Comparison of ENCODE assay signal across 7 mouse cellular contexts in the genomic region with DNA sequence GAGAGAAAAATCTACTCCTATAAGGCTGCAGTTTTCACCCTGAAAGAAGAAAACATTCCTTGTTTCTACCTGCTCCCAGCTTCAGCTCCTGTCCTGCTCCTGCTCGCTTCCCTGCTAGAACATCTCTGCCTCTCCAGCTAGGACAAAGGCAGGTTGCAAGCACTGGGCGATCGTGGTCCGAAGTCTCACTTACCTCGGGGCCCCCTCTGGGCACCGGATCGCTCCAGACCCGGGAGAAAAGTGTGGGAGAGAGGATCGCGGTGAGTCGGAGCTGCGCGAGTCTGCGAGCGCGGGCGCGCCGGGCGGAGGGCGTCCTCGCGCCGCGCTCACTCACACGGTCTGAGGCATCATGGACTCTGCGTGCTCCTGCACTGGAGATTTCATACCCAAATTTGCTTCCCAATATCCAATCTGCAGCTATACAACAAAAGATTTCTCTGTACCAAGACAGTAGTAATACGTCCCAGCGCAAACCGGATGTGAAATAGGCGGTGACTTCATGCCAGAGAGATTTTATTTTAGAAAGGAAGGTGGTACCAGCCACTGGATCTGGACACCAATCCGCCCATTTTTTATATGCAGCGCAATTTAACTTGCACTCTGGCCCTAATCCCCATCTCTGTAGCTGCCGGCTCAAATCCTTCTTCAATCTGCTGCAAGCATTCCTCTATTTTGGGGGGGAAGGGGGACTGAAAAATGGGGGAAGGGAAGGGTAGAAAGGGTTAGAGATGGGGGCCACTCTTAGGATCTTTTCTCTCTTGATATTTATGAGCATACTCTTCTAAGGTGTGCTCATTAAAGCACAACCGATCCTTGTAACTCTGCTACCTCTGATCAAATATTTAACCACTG. TPM values are rescaled to one million over a fixed set of nuclear protein-coding genes. Genes with fewer than 3 reads are reported as not detected.
A peak's percentile ranks its signal among the peaks of the same experiment; 100 is the strongest.
DNase-seq lines count a peak whose midpoint lies in the region; ATAC-seq and TF ChIP-seq lines count a peak whose summit lies in the region.

No protein-coding gene starts in this region.

- peak; percentile 49 for DNase-seq in Muller cell, postnatal 12 days (ENCODE audit: inconsistent ontology term)
- peak; percentile 86 for DNase-seq in brain, adult 2 months (ENCODE audit: low read depth, low spot score)
- DNase-seq in forebrain, embryonic 11.5 days (ENCODE audit: low spot score), result peak; percentile 76
- DNase-seq in liver, result peak; percentile 3
- peak; percentile 70 for DNase-seq in right cerebral cortex, adult 18-20 months
- DNase-seq in thymus, adult 2 months, result no peak

- H3K36me3 ChIP-seq in forebrain, embryonic 11.5 days (ENCODE audit: control insufficient read depth, insufficient read depth, low read length), result no peaks in the 10 kb centered on the region
- no peaks in the 10 kb centered on the region for H3K36me3 ChIP-seq in intestine, embryonic 15.5 days
- H3K36me3 ChIP-seq in thymus, adult 2 months (ENCODE audit: control insufficient read depth, insufficient read depth, low read length), result no peaks in the 10 kb centered on the region

- H3K9me3 ChIP-seq in forebrain, embryonic 11.5 days (ENCODE audit: control insufficient read depth, low read length), result no peaks in the 10 kb centered on the region
- H3K9me3 ChIP-seq in intestine, embryonic 15.5 days, result no peaks in the 10 kb centered on the region

- H3K4me3 ChIP-seq in forebrain, embryonic 11.5 days (ENCODE audit: low read depth, low read length), result peak overlapping the region; percentile 48
- peak overlapping the region; percentile 45 for H3K4me3 ChIP-seq in intestine, embryonic 15.5 days (replicated peaks)
- no peak overlapping the region for H3K4me3 ChIP-seq in thymus, adult 2 months (ENCODE audit: control insufficient read depth, insufficient read depth, low read length)

- peaks cover 3% of the 10 kb centered on the region for H3K4me1 ChIP-seq in forebrain, embryonic 11.5 days (replicated peaks; ENCODE audit: control insufficient read depth, insufficient read depth, low read length)
- no peaks in the 10 kb centered on the region for H3K4me1 ChIP-seq in intestine, embryonic 15.5 days (replicated peaks)
- no peaks in the 10 kb centered on the region for H3K4me1 ChIP-seq in thymus, adult 2 months (replicated peaks; ENCODE audit: control insufficient read depth, insufficient read depth, low read length)

- peak overlapping the region; percentile 85 for H3K4me2 ChIP-seq in forebrain, embryonic 11.5 days (ENCODE audit: low read depth, low read length, severe bottlenecking)
- peak overlapping the region; percentile 91 for H3K4me2 ChIP-seq in intestine, embryonic 15.5 days (replicated peaks)

- under 1% methylated on average over 35 of the region's 35 CpGs for WGBS in forebrain, embryonic 11.5 days
- WGBS in intestine, embryonic 15.5 days, result under 1% methylated on average over 35 of the region's 35 CpGs
- 9% methylated on average over 35 of the region's 35 CpGs for WGBS in thymus, adult 2 months

- no peak for TF ChIP-seq POLR2A in thymus, adult 2 months (IDR thresholded peaks at IDR 0.05; ENCODE audit: control insufficient read depth, extremely low read depth, insufficient read depth, low read length, poor library complexity)

- H3K27me3 ChIP-seq in forebrain, embryonic 11.5 days (ENCODE audit: control insufficient read depth, insufficient read depth, low read length), result peaks cover 5% of the 10 kb centered on the region; the same call in 1 of the 2 replicates
- no peaks in the 10 kb centered on the region; the same call in 1 of the 2 replicates for H3K27me3 ChIP-seq in intestine, embryonic 15.5 days (replicated peaks)
- H3K27me3 ChIP-seq in thymus, adult 2 months (ENCODE audit: control insufficient read depth, insufficient read depth, low read length), result no peaks in the 10 kb centered on the region

- H3K27ac ChIP-seq in forebrain, embryonic 11.5 days (ENCODE audit: low read depth, low read length), result no peak overlapping the region
- H3K27ac ChIP-seq in intestine, embryonic 15.5 days, result no peak overlapping the region
- H3K27ac ChIP-seq in thymus, adult 2 months (ENCODE audit: control insufficient read depth, insufficient read depth, low read length), result no peak overlapping the region

- TF ChIP-seq CTCF in thymus, adult 2 months (IDR thresholded peaks at IDR 0.05; ENCODE audit: borderline replicate concordance, control insufficient read depth, extremely low read depth, insufficient read depth, low read length, poor library complexity), result no peak

- H3K9ac ChIP-seq in forebrain, embryonic 11.5 days (ENCODE audit: low read length), result peak overlapping the region; percentile 74
- H3K9ac ChIP-seq in intestine, embryonic 15.5 days, result peak overlapping the region; percentile 53

- ATAC-seq in forebrain, embryonic 11.5 days (replicated peaks; ENCODE audit: low FRiP score), result peak; percentile 89
- peak; percentile 86 for ATAC-seq in intestine, embryonic 15.5 days

RNA-seq across cellular contexts. Expression of a gene that starts 0.5 kb away (rescaled TPM):
- polyA plus RNA-seq in forebrain, embryonic 11.5 days (2014; fragmentation: Nextera tagmentation; extraction: Ambion mirVana), result 1.2 and 1.7 TPM in 2 replicates
- 3.8 TPM in 2 replicates for polyA plus RNA-seq in intestine, embryonic 15.5 days (2015; fragmentation: Nextera tagmentation; extraction: Ambion mirVana)
- not detected in 2 replicates for polyA plus RNA-seq in thymus, adult 2 months (2012; rRNA removed)
